Mouse (Mus musculus) spleen, adult 2 months (tissue): ENCODE data around the gene Fam168a. TPM values are rescaled to one million over a fixed set of nuclear protein-coding genes. Genes with fewer than 3 reads are reported as not detected.
A peak's percentile ranks its signal among the peaks of the same experiment; 100 is the strongest.

Source experiments
- DNase-seq, 2 experiments: peaks; one replicate each; pipeline versions ENCODE4 v3.0.0 to v3.0.0-alpha.2; 2012 to 2021; ENCODE audit warnings: low spot score in 2 of 2, low read depth in 1 of 2
- H3K27ac ChIP-seq: fragments of 200-500 bp; 2 replicates; pipeline ENCODE4 v1.5.1; 2012; ENCODE audit warnings: low read length, inconsistent platforms; ENCODE audit not compliant: insufficient read depth
- H3K27me3 ChIP-seq: fragments of 200-500 bp; 2 replicates; pipeline ENCODE4 v1.6.1; 2012; ENCODE audit warnings: mild to moderate bottlenecking, moderate library complexity, low read length, inconsistent platforms; ENCODE audit not compliant: control insufficient read depth, insufficient read depth
- H3K36me3 ChIP-seq: fragments of 200-500 bp; 2 replicates; pipeline ENCODE4 v1.6.1; 2012; ENCODE audit warnings: mild to moderate bottlenecking, low read length, inconsistent platforms; ENCODE audit not compliant: control insufficient read depth, insufficient read depth
- H3K4me1 ChIP-seq: fragments of 200-500 bp; 2 replicates; pipeline ENCODE4 v1.6.1; 2011; ENCODE audit warnings: inconsistent platforms; ENCODE audit not compliant: control insufficient read depth, insufficient read depth, insufficient read length
- H3K4me3 ChIP-seq: fragments of 200-500 bp; 2 replicates; pipeline ENCODE4 v1.5.1; 2011; ENCODE audit warnings: mild to moderate bottlenecking, inconsistent platforms; ENCODE audit not compliant: insufficient read depth, insufficient read length; ENCODE audit errors: extremely low read depth
- CTCF ChIP-seq: fragments of 200-500 bp; IDR thresholded peaks from 2 replicates; pipeline ENCODE4 v1.5.1; 2011; ENCODE audit warnings: mild to moderate bottlenecking, inconsistent platforms; ENCODE audit not compliant: insufficient read depth, insufficient read length, insufficient replicate concordance; ENCODE audit errors: extremely low read depth
- POLR2A ChIP-seq: fragments of 200-500 bp; IDR thresholded peaks from 2 replicates; pipeline ENCODE4 v1.6.1; 2011; ENCODE audit warnings: low read depth, low read length, inconsistent platforms
- WGBS: fragments of 180-500 bp; shearing (Covaris S2); methylation state at CpG from one replicate; pipeline ENCODE4 v1.1.7; 2018; 5-methylcytosine and 5-hydroxymethylcytosine counted together
- polyA plus RNA-seq: library from polyadenylated mRNA; depleted of rRNA; stranded (reverse); fragments of >200 nt; gene quantifications from 2 replicates; pipeline ENCODE4 v1.2.3, GENCODE M21; 2012; rRNA removed

Fam168a gene
- 56.7 and 77.9 TPM in 2 replicates for polyA plus RNA-seq

GRCm38 (mm10) chr7:100706143-100706841 is at the start of gene Fam168a:
Gene Fam168a, plus strand, starts transcription at chr7:100706635.
- Histone ChIP-seq H3K36me3 (no peaks in the 10 kb centered on the region), H3K27me3 (no peaks in the 10 kb centered on the region), H3K4me1 (peaks cover 9% of the 10 kb centered on the region), H3K27ac (peak within 1 kb of the TSS; percentile 94), H3K4me3 (peak within 1 kb of the TSS; percentile 92)
- DNase-seq = peak; percentile 77 to 90
- TF ChIP-seq POLR2A (no peak; the same call in 1 of the 2 replicates), CTCF (no peak)
- under 1% methylated on average over 37 of the region's 37 CpGs for WGBS

GRCm38 (mm10) chr7:100656739-100657138 is 49.7 kb upstream of the Fam168a start:
- 86% methylated on average over 5 of the region's 5 CpGs for WGBS
- no peak overlapping the region for H3K27ac ChIP-seq
- H3K4me1 ChIP-seq = peaks cover 2% of the 10 kb centered on the region; the same call in 1 of the 2 replicates
- H3K36me3 ChIP-seq = no peaks in the 10 kb centered on the region
- no peak overlapping the region for H3K4me3 ChIP-seq
- no peak for DNase-seq
- H3K27me3 ChIP-seq = no peaks in the 10 kb centered on the region
- TF ChIP-seq POLR2A (no peak), CTCF (no peak)

GRCm38 (mm10) chr7:100658093-100658578 is 48.3 kb upstream of the Fam168a start:
- Histone ChIP-seq H3K4me1 (peaks cover 2% of the 10 kb centered on the region; the same call in 1 of the 2 replicates), H3K27ac (no peak overlapping the region), H3K4me3 (no peak overlapping the region), H3K36me3 (no peaks in the 10 kb centered on the region), H3K27me3 (no peaks in the 10 kb centered on the region)
- no peak for DNase-seq
- TF ChIP-seq CTCF = no peak
- no peak for TF ChIP-seq POLR2A
- 71% methylated on average over 18 of the region's 18 CpGs for WGBS

GRCm38 (mm10) chr7:100661264-100661663 is 45.2 kb upstream of the Fam168a start:
- Histone ChIP-seq H3K27me3 (no peaks in the 10 kb centered on the region), H3K27ac (no peak overlapping the region), H3K36me3 (no peaks in the 10 kb centered on the region), H3K4me3 (no peak overlapping the region), H3K4me1 (no peaks in the 10 kb centered on the region; the same call in 1 of the 2 replicates)
- DNase-seq = no peak
- 37% methylated on average over 7 of the region's 7 CpGs for WGBS
- TF ChIP-seq POLR2A (no peak), CTCF (no peak)

- Histone ChIP-seq H3K27me3 (no peaks in the 10 kb centered on the region), H3K4me1 (no peaks in the 10 kb centered on the region; the same call in 1 of the 2 replicates), H3K36me3 (no peaks in the 10 kb centered on the region), H3K27ac (no peak within 1 kb of the TSS), H3K4me3 (no peak within 1 kb of the TSS)
- 92% methylated on average over 8 of the region's 8 CpGs for WGBS
- no peak for DNase-seq
- TF ChIP-seq POLR2A (no peak), CTCF (no peak)
Observed at GRCm38 (mm10) chr7:100662231-100662630, 44.2 kb upstream of the Fam168a start, which contains the start of gene Plekhb1. Gene Plekhb1, minus strand, starts transcription at chr7:100662414.

GRCm38 (mm10) chr7:100663190-100663589 is 43.2 kb upstream of the Fam168a start:
- Histone ChIP-seq H3K27ac (no peak overlapping the region), H3K36me3 (no peaks in the 10 kb centered on the region), H3K27me3 (no peaks in the 10 kb centered on the region), H3K4me1 (no peaks in the 10 kb centered on the region; the same call in 1 of the 2 replicates), H3K4me3 (no peak overlapping the region)
- 3% methylated on average over 13 of the region's 13 CpGs for WGBS
- peak; percentile 41 to 73 for DNase-seq
- TF ChIP-seq POLR2A = no peak
- peak; percentile 68; the same call in 1 of the 2 replicates for TF ChIP-seq CTCF

- Histone ChIP-seq H3K4me3 (no peak overlapping the region), H3K27me3 (no peaks in the 10 kb centered on the region), H3K4me1 (no peaks in the 10 kb centered on the region; the same call in 1 of the 2 replicates), H3K27ac (no peak overlapping the region), H3K36me3 (no peaks in the 10 kb centered on the region)
- TF ChIP-seq CTCF (no peak), POLR2A (no peak)
- no peak for DNase-seq
- 73% methylated on average over 11 of the region's 11 CpGs for WGBS
Observed at GRCm38 (mm10) chr7:100663729-100664304, 42.6 kb upstream of the Fam168a start.
